Mouse (Mus musculus) layer of hippocampus, adult 11-12 months (tissue): ENCODE results near the gene Ccdc88c.
A peak's percentile ranks its signal among the peaks of the same experiment; 100 is the strongest.

Experiments
- DNase-seq: peaks from one replicate; pipeline ENCODE4 v3.0.0; 2022; ENCODE audit warnings: low spot score

The Ccdc88c gene

GRCm38 (mm10) chr12:100925644-100926619 lies 102.9 kb downstream of the Ccdc88c start:
- peak; percentile 85 for DNase-seq

- DNase-seq = no peak
These were observed 104.1 kb downstream of the Ccdc88c start for GRCm38 (mm10) chr12:100924646-100925339.

DNA sequence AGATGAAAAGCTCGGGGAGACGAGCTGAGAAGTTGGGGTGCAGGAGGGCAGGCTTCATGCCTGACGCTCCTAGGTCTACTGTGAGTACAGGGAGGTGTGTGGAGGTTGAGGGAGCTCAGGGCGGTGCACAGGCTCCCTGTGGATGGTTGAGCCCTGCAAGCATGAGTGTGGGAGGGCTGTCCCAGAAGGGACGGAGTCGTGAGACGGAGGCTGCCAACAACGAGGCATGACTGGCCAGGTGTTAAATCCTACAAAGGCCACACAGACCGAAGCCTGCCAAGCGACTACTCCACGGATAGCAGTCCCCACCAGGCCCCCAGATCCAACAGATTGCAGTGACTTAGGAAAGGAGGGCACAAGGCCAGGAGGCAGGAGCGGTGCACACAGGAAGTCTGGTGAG lies 118.1 kb downstream of the Ccdc88c start:
- DNase-seq = peak; percentile 44

DNA sequence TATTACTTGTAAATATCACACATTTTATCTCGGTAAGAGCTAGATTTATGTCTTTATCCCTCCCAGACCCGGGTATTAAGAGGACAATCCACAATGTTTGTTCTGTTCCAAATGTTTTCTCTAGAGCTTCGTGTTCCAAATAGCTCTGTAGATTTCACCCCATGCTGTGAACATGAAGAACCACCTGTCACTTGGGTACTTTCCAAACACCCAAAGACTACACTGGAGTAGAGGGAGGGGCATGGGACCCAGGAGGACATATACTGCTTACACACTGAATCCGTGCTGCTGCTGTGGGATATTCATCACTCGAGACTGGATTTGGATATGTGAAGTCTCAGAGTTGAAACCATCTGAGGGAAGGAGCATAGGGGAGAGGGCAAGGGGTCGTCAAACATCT lies 119.1 kb downstream of the Ccdc88c start:
- no peak for DNase-seq

GRCm38 (mm10) chr12:100908298-100909034 lies 120.4 kb downstream of the Ccdc88c start:
- no peak for DNase-seq

GRCm38 (mm10) chr12:100907598-100908297 lies 121.1 kb downstream of the Ccdc88c start, which contains the start of gene Gpr68:
Gene Gpr68 (minus strand): TSS chr12:100908198.
- DNase-seq = no peak

DNA sequence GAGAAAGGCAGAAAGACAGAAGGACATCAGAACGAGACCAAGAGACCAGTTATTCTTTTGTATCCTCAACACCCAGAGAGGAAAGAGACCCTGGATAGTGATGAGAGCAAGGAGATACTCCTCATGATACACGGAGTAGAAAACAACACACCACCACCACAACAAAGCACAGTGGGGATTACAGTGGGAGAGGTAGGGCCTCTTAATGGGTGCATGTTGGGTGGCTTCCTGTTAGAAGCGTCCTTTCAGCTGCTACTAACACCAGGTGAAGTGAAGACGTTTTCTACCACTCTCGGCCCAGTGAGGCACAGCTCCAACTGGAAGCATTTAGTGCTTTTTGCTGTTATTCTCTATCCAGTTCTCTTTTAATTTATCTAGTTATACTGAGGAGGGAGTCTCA lies 122.0 kb downstream of the Ccdc88c start:
- DNase-seq = no peak

- DNase-seq = no peak
These were observed 125.1 kb downstream of the Ccdc88c start for GRCm38 (mm10) chr12:100903761-100904160.

DNA sequence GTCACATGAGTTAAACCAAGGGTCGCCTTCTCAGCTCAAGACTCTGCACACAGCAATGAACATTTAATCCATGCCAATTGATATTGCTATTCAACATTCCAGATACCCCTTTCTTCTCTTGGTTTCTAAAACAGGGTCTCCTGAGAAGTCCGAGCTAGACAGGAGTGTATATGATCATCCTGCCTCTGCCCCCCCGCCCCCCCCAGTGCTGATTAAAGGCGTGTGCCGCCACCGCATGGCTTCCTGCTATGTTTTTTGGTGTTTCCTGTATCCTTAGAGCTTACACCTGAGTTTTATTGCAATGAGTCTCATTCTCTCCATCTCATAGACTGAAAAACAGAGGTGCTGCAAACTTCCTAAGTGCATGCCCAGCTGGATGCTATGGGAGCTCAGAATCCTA lies 127.5 kb downstream of the Ccdc88c start:
- DNase-seq = no peak

GRCm38 (mm10) chr12:100900901-100901300 lies 128.0 kb downstream of the Ccdc88c start:
- DNase-seq = no peak

GRCm38 (mm10) chr12:100899111-100899640 lies 129.7 kb downstream of the Ccdc88c start:
- DNase-seq = peak; percentile 39

DNA sequence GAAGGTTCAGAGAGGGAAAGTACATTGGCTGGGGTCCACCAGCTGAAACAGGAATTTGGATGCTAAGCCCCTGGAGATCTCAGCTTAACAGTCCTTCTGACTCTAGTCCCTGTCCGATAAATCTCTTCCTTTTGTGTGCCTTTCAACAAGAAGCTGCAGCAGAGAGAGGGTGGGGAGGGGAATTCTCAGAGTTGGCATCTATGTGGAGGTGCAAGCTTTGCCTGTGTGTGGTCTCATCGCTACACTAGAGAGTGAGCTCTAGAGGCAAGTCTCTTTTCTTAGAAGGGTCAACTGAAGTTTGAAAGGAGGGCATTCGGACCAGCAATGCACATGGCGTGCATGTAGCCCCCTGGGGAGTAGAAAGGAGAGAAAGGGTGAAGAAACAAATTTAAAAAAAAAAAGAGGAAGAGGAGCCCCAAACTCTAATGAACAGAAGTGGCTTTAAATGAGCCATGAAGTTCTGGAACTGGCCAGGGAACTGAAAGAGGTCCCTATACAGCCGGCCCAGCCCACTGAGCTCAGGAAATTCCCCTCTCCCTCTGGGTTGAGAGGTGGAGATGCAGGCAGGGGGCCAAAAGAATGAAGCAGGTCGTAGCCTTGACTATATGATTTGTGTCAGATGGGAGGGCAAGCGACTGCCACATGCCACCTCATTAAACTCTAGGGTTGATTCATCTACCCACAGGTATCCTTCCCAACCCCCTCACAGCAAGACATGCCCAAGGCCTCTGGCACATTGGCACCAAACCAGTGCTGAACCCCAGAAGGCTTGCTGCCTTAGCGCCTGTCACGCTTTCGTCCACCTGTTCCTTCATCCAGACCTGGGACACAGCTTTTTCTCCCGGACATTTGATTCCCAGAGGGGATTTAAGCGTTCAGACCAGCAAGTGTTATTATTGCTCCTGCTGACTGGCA lies 130.9 kb downstream of the Ccdc88c start:
- no peak for DNase-seq

DNA sequence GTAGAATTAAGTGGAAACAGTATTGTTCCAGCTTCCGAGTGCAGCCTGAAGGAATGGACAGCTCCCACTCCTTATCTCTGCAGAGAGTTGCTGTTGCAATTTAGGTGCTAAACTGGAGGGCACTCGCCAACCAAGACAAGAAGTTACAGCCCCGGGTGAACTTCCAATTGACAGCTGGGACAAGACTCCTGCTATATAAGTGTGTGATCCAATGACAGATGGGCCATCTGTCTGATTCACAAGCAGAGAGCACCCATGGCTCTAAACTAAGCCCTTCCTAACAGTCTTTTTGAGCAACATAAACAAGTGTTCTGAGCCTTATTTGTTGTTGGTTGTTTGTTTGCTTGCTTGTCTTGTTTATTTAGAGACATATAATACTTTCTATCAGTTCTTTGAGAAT lies 132.2 kb downstream of the Ccdc88c start:
- no peak for DNase-seq

DNA sequence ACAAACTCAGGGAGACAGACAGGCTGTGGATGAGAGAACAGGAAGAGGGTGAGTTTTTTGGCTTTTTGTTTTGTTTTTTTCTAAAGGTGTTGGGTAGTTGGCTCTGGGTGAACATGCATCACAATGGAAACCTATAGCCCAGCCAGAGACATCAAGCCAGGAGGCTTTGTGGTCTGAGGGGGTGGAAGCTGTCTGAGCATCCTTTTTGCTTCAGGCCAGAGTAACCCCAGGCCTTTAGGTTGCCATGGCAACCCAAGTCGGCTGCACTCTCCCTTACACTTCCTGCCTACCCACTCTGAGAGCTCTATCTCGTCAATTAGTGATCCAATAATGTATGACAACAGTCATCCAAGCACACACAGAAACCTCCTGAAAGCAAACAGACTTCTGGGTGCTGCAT lies 133.4 kb downstream of the Ccdc88c start:
- no peak for DNase-seq

- no peak for DNase-seq
These were observed 138.3 kb downstream of the Ccdc88c start for GRCm38 (mm10) chr12:100890548-100890947.

DNA sequence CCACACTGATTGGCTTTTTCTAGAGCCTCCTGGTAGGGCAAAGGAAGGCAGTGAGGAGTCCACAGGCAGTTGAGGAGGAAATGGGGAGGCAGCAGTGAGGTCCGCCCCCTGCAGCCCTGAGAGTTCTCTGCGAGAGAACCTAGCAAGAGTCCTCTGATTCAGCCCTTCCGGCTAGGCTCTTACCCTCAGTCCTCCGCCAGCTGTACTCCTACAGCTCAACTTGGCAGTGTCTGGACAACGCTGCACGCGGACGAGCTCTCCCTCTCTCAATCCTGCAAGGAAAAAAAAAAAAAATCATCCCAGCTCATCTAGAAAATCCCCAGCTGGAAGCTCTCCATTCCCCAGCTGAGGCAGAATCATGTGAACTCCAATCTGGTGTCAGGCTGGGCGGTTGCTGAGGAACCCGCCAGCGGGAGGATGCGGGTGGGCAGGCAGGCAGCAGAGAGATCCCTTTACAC lies 141.0 kb downstream of the Ccdc88c start:
- peak; percentile 66 for DNase-seq

DNA sequence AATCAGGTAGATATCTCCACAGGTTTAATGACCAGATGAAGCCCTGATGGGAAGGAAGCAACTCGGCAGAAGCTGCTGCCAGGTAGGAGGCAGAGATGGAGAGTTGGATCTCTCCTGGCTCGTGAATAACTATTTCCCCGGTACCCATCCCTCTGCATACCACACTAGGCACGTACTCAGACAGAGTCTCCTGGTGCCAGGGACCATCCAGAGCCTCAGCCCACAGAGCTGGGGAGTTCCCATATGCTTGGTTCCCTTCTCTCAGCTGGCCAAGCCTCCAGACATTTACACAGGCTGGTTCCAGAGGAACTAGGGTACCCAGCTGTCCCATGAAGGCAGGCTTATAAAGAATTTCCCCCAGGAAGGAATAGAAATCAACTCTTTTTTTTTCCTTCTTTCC lies 142.0 kb downstream of the Ccdc88c start:
- peak; percentile 39 for DNase-seq

DNA sequence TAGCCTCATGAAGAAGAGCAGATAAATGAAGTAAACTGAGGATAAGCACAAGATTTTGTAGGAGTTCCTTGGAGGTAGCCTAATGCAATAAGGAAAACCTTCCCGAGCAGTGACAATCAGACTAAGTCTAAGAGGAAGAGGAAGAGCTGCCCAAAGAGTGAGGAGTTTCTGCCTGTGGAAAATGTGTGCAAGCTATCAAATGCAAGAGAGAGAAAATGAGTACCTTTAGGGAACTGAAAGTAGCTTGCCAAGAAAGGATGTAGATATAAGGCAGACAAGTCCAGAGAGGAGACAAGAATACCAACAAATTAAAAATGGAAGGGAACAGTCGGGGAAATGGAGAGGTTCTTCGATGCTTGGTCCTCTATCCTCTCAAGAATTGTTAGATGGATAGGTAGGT lies 143.3 kb downstream of the Ccdc88c start:
- DNase-seq = no peak

DNA sequence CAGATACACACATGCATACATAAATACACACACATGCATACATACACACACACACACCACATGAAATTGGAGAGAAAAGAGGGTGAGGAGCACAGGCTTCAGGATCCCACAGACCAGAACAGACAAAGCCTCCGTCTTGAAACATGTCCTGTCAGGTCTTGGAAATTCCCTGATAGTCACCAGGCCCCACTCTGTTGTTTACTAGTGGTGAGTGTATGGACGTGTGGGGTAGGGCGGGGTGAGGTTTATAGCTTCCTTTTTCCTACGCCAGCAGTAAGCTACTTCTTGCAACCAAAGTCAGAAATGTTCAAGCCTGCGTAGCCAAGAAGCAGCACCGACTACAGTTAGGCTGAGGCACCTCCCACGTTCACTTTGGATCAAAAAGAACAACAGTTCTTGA lies 145.7 kb downstream of the Ccdc88c start:
- no peak for DNase-seq

DNA sequence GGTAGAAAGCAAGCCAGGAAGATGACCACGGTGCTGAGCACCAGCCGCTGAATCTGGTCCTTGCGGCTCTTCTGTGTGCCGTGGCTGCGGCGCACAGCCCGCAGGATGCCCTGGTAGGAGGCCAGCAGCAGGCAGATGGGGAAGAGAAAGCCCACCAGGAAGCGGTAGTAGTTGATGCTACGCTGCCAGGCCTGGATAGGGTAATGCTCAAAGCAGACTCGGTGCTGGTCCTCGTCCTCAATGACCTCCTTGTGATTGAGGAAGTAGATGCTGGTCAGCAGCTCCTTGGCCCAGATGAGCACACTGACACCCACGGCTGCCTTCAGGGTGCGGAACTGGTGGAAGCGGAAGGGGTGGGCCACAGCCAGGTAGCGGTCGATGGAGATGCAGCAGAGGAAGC lies 150.3 kb downstream of the Ccdc88c start:
- no peak for DNase-seq
